Mouse (Mus musculus) bone marrow macrophage, adult 2 months (primary cell): ENCODE measurements around the gene Nkrf.

Experiments used
- CTCF ChIP-seq: IDR thresholded peaks from 2 replicates; pipeline ENCODE4 v1.5.1; 2012; ENCODE audit warnings: low read depth, mild to moderate bottlenecking, low read length, moderate library complexity
- POLR2A ChIP-seq: IDR thresholded peaks from 2 replicates; pipeline ENCODE4 v1.6.1; 2012; ENCODE audit warnings: mild to moderate bottlenecking, low read depth, low read length, borderline replicate concordance

DNA sequence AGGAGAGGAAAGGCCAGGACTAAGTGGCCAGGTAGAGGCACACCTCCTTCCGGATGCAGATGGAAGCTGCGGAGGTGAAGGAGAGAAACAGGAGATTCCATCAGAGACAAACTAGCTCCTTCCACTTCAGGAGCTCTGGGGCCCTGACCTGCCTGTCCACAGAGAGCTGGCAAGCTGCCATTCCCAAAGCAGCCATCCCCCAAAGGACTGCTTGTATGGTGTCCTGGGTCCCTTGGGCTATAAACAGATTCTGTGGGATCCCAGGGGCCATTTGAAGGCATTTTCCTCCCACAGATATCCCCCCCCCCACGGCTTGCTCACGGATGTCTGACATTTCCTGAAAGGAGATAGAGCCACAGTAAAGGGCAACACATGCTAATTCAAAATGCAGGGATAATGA is 26.1 kb upstream of the Nkrf start:
- TF ChIP-seq CTCF (no peak), POLR2A (no peak)
